Mouse (Mus musculus) telencephalon, adult 2 months (tissue): ENCODE results near the gene Ly6g5c.

Experiments
- DNase-seq: peaks from one replicate; pipeline ENCODE4 v3.0.0-alpha.2; 2011; ENCODE audit warnings: low read depth, low spot score

The Ly6g5c gene

DNA sequence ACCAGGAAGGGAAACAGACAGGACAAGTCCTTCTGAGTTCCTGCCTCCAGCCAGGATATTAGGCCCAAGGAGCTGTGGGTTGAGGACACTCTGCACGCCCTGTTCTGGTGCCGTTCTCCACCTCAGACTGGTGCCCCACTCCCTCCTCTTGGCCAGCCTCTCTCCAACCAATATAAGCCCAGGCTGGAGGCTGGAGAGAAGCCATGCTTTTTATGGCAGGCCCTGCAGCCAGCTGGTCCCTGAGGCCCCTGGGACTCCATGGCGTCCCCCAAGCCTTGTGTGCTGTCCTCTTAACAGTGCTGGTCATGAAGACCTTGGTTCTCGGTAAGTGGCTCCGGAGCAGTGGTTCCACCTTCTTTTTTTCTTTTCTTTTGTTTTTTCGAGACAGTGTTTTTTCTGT is at the start of gene Ly6g5c:
Ly6g5c (plus strand) TSS at position 183 of the 400 bp plus-strand sequence.
- no peak for DNase-seq

DNA sequence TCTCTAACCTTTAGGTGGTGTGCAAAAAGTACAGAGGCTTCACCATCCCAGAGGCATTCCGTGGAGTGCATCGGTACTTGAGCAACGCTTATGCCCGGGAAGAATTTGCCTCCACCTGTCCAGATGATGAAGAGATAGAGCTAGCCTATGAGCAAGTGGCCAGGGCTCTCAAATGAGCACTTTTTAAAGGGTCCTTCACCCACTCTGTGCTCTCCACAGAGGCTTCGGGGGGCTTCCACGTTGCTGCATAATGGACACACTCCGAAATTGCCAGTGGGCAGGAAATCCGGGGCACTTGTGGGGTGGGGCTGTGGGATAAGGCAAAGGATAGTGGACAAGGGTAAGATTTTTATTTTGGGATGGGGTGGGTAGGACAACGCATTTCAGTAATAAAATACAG is 49.8 kb upstream of the Ly6g5c start:
- DNase-seq = no peak

DNA sequence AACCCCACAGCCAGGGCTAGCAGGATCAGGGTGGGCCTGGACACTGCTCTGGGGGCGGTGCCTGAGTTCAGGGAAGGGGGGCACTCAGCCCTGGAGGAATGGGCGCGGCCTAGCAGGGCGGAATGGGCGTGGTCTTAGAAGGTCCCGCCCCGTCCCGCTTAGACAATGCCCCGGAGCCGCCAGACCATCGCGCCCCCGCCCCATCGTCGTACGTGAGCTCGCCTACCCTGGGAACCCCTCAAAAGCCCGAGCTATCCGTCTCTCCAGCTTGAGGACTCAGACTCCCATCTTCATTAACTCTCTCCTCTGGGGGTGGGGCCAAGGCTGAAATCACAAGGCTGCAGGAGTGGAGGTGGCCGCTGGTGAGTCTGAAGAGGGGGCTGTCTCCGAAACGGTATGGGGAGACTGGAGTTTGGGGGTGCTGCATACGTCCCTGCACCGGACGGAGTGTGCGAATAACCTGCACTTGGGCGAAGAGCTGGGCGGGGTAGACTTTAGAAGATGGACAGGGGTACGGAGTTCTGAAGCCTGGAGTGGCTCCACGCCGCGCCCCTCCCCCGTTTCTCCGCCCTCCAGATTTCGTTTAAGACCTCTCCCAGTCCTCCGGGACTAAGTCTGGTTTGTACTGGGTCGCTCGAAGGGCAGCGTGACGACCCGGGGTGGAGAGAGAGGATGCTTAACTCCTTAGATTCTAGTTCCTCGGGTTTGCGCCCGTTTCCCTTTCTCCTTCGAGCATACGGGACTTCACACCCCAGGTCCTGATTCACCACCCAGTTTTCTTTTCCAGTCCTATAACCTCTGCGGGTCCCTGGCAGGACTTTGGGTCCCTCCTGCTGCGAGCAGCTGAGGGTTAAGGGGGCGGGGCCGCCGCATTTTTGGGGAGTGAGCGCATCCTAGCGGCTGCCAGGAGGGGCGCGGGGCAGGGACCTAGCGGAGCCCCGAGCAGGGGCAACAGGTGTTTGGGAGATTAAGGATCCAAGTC is 48.9 kb upstream of the Ly6g5c start, which contains the start of gene Ddah2:
Ddah2 (plus strand) TSS at position 125 of the 982 bp plus-strand sequence.
- no peak for DNase-seq

DNA sequence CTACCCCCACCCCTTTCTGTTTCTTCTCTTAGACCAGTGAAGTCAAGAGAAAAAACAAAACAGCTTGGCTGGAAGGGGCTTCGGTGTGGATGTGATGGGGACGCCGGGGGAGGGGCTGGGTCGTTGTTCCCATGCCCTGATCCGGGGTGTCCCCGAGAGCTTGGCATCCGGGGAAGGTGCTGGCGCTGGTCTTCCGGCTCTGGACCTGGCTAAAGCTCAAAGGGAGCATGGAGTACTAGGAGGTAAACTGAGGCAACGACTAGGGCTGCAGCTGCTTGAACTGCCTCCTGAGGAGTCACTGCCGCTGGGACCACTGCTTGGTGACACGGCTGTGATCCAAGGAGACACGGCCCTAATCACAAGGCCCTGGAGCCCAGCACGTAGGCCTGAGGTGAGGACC is 48.0 kb upstream of the Ly6g5c start:
- DNase-seq = no peak

GRCm38 (mm10) chr17:35060737-35061297 is 47.3 kb upstream of the Ly6g5c start:
- DNase-seq = no peak

DNA sequence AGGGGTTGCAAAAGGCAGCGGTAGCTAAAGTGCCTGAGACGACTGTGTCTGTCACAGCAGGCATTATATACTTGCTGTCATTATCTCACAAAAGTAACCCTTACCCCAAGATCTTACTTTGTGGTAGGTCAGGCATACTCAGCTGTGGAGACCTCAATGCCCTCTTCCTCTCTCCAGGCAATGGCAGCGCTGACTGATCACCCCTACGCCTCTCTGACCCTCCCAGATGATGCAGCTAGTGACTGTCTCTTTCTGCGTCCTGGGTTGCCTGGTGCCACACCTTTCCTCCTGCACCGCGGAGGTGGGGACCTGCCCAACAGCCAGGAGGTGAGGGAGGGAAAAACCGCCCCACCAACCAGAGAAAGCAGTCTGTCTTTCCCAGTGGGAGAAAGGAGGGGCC is 46.8 kb upstream of the Ly6g5c start:
- no peak for DNase-seq

- DNase-seq = no peak
These were observed 44.6 kb upstream of the Ly6g5c start for GRCm38 (mm10) chr17:35063466-35063865.

DNA sequence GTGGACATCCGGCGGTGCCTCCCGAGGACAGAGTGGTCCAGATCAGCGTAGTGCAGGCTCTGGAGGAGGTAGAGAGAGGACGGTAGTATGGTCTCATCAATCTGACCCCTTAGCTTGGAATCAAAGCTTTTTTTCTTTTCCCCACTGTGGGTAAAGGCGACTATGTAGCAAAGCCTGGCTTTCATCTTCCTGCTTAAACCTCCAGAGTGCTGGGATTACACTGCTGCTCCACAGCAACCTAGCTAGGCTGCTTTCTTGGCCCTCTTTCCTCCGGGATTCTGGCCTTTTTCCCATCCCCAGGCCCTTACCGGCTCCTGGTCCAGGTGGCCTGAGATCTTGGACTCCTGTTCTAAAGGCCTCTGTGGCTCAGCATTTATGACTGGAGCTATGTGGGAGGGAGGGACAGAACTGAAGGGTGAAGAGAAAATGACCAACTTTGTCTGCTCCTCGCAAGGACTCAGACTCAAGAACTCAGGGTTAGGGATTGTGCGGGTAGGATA is 43.7 kb upstream of the Ly6g5c start:
- no peak for DNase-seq

DNA sequence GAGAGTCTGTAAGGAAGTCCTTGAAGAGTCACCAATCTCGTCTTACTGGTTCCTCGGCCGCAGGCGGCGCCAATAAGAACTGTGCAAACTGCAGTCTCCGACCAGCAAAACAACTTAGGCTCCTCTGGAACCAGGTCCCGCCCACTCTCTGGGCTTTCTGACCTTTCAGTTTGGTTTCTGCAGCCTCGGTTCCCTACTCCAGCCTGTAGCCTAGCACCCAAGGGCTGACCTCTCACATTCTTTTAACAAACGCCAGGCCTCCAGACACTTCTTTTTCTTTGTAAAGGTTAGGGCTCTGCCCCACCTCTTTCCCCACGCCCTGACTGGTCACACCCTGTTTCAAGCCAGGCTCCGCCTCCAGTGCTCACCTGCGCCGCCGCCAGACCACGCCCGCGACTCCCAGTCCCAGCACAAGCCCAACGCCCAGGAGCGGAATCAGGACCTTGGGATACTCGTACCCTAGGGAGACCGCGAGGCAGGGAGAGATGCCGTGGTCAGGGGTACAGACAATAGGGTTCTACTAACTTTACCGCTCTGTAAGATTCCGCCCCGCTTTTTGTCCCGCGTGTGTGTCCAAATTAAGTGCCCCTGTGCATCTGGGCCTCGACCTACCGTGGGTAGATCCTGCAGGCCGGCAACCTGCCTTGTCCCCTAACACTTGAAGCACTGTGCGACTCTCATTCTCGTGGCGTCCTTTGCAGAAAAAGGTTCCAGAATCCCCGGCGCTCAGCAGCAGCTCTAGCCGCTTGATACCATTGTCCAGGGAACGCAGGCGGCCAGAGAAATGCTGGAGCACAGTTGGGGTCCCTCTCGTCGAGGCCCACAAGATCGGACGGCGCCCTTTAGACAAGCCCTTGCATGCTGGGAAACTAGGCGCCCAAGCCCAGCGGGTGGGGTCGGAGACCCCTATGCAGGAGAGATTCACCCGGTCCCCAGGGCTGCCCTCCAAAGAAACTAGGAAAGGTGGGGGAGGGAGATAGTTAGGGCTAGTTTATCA is 42.8 kb upstream of the Ly6g5c start, which contains the start of gene Ly6g6c:
Ly6g6c (plus strand) TSS at position 438 of the 997 bp plus-strand sequence.
- DNase-seq = no peak

DNA sequence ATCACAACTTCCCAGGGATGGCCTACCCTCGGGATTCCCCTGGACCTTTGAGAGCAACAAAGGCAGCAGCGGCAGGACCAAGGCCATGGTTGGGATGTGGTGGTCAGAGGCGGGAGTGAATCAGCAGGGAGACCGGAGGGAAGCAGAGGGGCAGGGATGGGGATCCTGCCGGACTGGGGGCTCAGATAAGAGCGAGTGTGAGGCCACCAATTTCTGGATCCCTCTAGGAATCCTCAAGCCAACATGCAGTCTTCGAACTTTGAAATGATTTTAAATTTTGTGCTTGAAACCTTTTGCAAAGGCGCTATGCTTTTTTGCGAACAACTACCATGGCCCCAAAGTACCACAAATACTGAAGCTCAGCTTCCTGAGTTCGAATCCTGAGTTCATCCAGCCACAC is 42.0 kb upstream of the Ly6g5c start, which contains the start of gene Mpig6b:
Mpig6b (minus strand) TSS at position 101 of the 400 bp plus-strand sequence.
- no peak for DNase-seq

DNA sequence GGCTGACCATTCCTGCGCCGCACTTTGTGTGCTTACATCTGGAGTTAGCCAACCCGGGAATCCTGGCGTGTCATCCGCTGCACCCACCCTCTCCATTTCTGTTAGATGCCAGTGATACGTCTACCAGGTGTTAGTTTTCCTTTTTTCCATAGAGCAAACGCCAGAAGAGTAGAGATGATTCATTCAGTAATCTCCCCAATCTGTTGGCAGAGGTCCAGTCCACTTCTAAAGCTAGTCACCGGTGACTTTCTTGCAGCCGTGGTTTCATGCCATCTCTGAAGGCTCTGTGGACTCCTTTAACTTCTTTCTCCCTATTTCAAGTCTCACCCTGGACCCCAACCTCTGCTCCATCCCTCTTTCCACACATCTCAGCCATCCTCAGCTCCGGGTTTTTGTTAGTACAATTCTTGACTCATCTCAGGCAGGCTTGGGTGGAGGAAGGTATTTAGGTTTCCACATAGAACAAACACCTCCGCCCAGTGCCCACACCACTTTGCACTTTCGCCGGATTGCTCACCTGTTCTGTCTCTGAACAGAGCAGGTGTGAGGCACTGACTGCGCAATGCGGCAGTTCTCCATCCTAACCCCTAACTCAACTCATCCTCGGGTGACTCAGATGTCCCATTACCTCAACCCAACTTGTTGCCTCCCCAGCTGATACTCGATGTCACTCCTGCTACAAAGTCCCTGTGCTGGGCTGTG is 39.7 kb upstream of the Ly6g5c start:
- no peak for DNase-seq

GRCm38 (mm10) chr17:35070556-35071229 is 37.4 kb upstream of the Ly6g5c start:
- DNase-seq = no peak

DNA sequence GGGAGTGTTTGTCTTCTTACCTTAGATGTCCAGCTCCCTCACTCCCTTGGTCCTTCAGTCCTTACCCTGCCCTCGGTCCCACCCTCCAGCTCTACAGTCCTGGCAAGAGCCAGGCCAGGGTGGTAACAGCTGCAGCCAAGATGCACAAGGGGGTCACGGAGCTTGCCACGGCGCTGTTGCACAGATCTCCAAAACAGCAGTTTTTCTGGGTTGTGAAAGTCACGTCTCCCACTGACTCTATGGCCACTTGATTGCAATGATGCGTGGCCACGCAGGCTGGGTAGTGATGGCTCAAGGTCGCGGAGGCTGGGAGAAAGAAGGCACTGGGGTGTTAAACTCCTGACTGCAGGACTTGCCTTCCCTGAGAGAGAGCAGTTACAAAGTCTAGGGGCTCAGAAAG is 36.6 kb upstream of the Ly6g5c start:
- DNase-seq = no peak

DNA sequence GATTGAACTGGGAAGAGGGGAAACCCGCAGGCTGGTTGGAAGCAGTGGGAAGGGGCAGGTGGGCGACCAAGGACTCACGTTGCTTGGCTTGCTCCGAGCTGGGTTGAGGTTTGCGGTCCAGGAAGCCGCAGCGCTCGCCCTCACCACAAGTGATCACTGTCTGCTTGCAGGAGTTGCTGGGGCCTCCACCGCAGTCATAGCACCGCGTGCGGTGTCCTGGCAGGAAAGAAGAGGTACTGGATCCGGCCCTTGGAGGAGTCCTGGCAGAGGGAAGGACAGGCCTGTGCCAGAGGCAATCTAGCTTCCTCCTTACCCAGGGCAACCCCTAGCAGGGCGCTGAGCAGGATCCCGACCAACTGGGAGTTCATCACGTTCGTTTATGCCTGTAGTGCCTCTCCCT is 34.0 kb upstream of the Ly6g5c start:
- DNase-seq = no peak

DNA sequence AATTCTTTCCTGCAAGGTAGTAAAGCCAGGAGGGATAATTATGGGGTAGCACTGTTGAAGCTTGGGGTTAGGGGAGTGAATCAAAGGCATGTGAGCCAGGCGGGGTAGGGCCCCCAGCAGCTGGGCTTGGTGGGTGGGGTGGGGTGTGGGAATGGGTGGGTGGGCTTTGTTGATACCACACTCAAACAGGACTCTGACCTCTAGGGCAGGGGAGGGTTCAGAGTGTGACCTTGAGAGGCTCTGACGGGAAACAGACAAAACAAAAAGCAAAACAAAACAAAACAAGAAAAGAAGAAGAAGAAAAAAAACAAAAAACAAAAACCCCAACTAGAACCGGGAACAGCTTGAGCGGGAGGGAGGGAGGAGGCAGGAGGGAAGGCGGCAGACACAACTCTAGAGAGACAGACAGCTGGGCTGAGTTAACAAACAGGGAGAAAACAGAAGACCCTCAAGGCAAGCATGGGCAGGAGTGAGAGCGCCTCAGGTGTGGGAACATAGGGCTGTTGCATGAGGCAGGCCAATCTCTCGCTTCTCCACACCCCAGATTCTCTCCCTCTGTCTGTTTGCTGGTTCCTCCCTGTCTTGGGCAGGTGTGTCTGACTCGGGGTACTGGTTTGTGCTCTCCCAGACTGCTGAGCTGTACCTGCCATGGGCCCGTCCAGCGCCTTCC is 31.4 kb upstream of the Ly6g5c start, which contains the start of gene Ly6g6e:
Ly6g6e (plus strand) TSS at position 396 of the 670 bp plus-strand sequence.
- no peak for DNase-seq

DNA sequence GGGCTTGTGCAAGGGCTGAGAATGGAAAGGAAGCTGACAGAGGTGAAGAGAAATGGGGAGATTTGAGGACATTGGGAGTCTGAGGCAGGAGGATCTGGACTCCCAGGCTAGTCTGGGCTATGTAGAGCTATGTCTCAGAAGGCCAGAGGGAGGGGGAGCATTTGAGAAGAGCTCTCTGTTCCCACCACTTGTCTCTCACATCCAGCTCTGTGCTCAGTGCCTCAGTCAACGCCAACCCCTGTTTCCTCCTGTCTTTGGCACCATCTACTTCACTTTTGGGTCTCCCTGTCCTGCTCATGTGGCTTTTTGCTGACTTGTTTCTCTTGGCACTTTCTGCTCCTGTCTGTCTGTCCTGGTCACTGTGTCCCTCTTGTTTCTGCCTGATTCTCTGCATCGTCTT is 30.8 kb upstream of the Ly6g5c start:
- DNase-seq = no peak

GRCm38 (mm10) chr17:35077786-35078233 is 30.3 kb upstream of the Ly6g5c start, which contains the start of gene Ly6g6d:
Gene Ly6g6d, minus strand, starts transcription at chr17:35078065.
- no peak for DNase-seq

DNA sequence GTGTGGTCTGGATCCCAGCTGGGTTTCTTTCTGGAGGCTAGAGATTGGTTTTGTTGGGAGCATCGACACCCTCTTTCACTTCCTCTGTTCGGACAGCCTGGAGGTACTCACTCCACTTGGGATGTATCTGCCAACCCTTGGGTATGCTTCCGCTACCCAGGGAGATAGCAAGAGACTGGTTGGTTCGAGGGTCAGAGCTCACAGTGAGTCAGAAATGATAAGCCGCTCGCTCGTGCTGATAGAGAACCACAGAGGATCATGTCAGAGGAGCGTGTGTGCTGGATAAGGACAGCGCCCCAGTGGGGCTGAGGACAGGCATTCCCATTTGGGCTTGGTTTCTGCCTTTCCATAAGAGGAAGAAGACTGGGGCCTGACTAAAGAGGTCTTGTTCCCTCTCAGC is 28.3 kb upstream of the Ly6g5c start:
- DNase-seq = no peak

DNA sequence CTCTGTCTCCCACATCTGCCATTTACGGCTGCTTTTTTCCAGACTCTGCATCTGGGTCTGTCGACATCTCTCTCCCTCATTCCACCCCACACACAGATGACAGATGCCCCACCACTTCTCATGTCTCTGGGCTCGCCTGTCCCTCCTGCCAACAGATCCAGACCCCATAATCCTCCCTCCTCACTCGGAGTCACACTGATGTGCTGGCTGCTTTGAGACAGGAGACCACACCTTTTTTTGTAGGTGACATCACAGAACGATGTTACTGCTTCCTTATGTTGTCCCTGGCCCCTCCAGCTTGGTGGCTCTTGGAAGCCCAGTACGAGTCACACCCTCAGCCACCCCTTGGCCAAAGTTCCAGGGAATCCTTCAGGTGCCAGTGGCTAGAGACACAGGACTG is 27.8 kb upstream of the Ly6g5c start:
- no peak for DNase-seq
